Mouse (Mus musculus) small intestine, adult 2 months (tissue): Measurements from ENCODE around the gene Tanc2. TPM values are rescaled to one million over a fixed set of nuclear protein-coding genes. Genes with fewer than 3 reads are reported as not detected.

Source experiments
- H3K27ac ChIP-seq: fragments of 200-500 bp; 2 replicates; pipeline ENCODE4 v1.5.1; 2012; ENCODE audit warnings: low read depth, low read length, control low read depth, inconsistent platforms; ENCODE audit not compliant: insufficient read depth
- H3K27me3 ChIP-seq: fragments of 200-500 bp; 2 replicates; pipeline ENCODE4 v1.6.1; 2012; ENCODE audit warnings: mild to moderate bottlenecking, moderate library complexity, low read length, inconsistent platforms; ENCODE audit not compliant: control insufficient read depth, insufficient read depth
- H3K36me3 ChIP-seq: fragments of 200-500 bp; 2 replicates; pipeline ENCODE4 v1.6.1; 2012; ENCODE audit warnings: mild to moderate bottlenecking, low read length, control low read depth, inconsistent platforms; ENCODE audit not compliant: control insufficient read depth, insufficient read depth
- H3K4me1 ChIP-seq: fragments of 200-500 bp; 2 replicates; pipeline ENCODE4 v1.6.1; 2012; ENCODE audit warnings: low read length, inconsistent platforms, mixed read lengths; ENCODE audit not compliant: control insufficient read depth, insufficient read depth, insufficient read length
- H3K4me3 ChIP-seq: fragments of 200-500 bp; 2 replicates; pipeline ENCODE4 v1.5.1; 2012; ENCODE audit warnings: low read depth, mild to moderate bottlenecking, control low read depth, inconsistent platforms, low read length, moderate library complexity
- CTCF ChIP-seq: fragments of 200-500 bp; IDR thresholded peaks from 2 replicates; pipeline ENCODE4 v1.5.1; 2012; ENCODE audit warnings: low read depth, mild to moderate bottlenecking, control low read depth, inconsistent platforms, low read length, moderate library complexity, mixed read lengths; ENCODE audit not compliant: insufficient replicate concordance, insufficient read length; ENCODE audit errors: extremely low read depth
- POLR2A ChIP-seq: fragments of 200-500 bp; IDR thresholded peaks from 2 replicates; pipeline ENCODE4 v1.6.1; 2012; ENCODE audit warnings: low read depth, mild to moderate bottlenecking, control low read depth, inconsistent platforms, low read length, moderate library complexity
- WGBS: fragments of 180-500 bp; shearing (Covaris S2); methylation state at CpG from one replicate; pipeline ENCODE4 v1.1.7; 2018; 5-methylcytosine and 5-hydroxymethylcytosine counted together
- polyA plus RNA-seq: library from polyadenylated mRNA; depleted of rRNA; stranded (reverse); fragments of >200 nt; gene quantifications from 2 replicates; pipeline ENCODE4 v1.2.3, GENCODE M21; 2012

The Tanc2 gene
- polyA plus RNA-seq, 1 experiment, result 2.1 TPM

DNA sequence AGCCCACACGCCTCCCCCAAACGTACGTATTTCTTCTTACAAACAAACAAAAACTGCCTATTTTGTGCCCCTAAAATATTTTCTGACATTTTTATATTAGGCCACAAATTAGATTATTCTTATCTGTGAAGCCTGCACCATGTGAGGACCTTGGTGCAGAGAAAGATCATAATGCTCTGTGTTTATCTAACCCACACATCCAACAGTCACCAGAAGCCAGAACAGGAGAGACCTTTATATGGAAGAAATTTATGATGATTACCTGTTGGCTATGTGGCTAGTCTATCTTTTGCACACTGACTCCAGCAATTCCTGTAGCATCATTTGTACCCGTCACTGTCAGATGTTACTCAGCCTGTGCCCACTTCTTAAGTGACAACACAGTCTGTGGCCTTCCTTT, 245.4 kb downstream of the Tanc2 start:
- TF ChIP-seq CTCF (no peak), POLR2A (no peak)
- Histone ChIP-seq H3K27ac (no peak overlapping the region), H3K4me3 (no peak overlapping the region), H3K27me3 (no peaks in the 10 kb centered on the region), H3K36me3 (no peaks in the 10 kb centered on the region), H3K4me1 (no peaks in the 10 kb centered on the region)
- 96% methylated on average over 4 of the region's 4 CpGs for WGBS

DNA sequence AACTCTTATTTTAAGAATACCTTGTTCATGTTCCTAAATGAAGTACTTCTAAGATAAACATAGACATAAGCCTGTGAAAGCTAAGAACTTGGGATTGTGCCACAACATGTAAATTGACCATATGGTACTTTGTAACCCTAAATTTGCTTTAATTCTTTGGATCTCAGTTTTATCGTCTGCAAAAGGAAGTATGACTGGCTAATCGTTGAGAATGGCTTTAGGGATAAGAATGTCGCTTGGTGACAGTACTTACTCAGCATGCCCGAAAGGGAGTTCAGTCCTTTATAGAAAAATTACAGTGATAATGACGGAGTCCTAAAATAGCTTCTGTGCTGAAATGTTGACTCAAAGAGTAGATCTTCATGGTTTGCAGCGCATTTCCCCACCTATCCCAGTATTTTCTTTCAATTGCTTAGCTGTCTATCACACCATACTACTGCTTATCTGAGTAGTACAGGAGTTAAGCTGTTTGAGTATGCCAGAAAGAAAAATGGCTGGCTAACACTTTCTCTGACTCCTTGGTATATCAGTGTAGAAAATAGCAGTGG, 246.6 kb downstream of the Tanc2 start:
- 87% methylated on average over 6 of the region's 6 CpGs for WGBS
- Histone ChIP-seq H3K27me3 (no peaks in the 10 kb centered on the region), H3K27ac (no peak overlapping the region), H3K4me3 (no peak overlapping the region), H3K36me3 (no peaks in the 10 kb centered on the region), H3K4me1 (no peaks in the 10 kb centered on the region)
- TF ChIP-seq POLR2A, result no peak
- TF ChIP-seq CTCF, result no peak

DNA sequence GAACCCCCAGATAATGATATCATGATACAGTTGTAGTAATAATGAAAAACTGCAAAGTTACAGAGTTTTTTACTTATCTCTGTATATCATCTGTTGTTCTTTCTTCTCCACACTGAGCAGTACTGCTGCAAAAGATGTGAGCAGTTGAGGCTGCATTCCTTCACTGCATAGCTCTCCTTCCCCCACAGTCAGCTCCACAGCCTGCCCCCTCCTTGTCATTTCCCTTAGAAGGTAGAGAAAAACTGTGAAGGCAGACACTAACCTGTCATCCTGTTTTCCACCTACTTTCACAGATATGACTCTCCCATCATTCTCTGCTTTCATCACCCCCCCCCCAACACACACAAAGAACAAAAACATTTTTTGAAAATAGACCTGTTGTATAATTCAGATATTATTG, 248.2 kb downstream of the Tanc2 start:
- no peak overlapping the region for H3K27ac ChIP-seq

DNA sequence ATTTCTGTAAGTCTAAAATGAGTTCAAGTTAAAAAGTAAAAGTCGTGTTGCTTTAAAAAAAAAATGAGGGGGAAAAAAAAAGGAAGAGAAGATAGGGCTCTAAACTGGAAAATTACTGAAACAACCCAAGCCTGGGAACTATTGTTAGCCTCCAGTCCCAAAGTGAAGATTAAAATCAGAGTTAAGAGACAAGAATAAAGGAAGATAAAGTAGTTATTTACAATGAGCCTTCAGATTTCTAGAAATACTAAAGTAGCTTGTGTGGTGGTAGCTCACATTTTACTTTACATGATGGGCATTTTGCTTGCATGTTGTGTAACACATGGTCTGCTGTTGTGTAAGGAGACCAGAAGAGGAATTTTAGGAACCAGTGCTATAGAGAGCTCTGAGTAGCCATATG, 256.1 kb downstream of the Tanc2 start:
- H3K4me1 ChIP-seq, result no peaks in the 10 kb centered on the region
- H3K27me3 ChIP-seq, result no peaks in the 10 kb centered on the region
- H3K36me3 ChIP-seq, result no peaks in the 10 kb centered on the region
- H3K27ac ChIP-seq, result no peak overlapping the region
- WGBS, result 81% methylated on average over 1 of the region's 1 CpGs
- no peak overlapping the region for H3K4me3 ChIP-seq
- TF ChIP-seq CTCF, result no peak
- TF ChIP-seq POLR2A, result no peak

More for the DNA sequence above, 248.2 kb downstream of the Tanc2 start:
- Histone ChIP-seq H3K4me3 (no peak overlapping the region), H3K27me3 (no peaks in the 10 kb centered on the region), H3K4me1 (no peaks in the 10 kb centered on the region), H3K36me3 (no peaks in the 10 kb centered on the region)
- no peak for TF ChIP-seq POLR2A
- no peak for TF ChIP-seq CTCF

DNA sequence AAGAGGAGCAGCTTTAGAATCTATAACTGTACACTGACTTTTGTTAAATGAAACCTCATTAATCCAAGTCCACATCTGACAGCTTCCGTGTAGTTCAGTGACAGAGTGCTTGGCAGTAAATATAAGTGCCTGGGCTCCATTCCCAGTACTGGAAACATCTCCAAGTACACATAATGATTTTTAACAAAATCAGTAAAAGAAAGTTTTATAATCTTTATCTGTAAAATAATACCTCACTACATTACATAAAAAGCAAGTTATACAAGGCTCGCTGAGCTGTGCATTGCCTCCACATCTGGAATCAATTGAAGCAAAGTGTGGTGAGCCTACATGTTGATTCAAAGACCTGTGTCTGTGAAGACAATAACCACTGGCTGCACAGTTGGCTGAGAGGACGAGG, 265.7 kb downstream of the Tanc2 start:
- 65% methylated on average over 3 of the region's 3 CpGs for WGBS

DNA sequence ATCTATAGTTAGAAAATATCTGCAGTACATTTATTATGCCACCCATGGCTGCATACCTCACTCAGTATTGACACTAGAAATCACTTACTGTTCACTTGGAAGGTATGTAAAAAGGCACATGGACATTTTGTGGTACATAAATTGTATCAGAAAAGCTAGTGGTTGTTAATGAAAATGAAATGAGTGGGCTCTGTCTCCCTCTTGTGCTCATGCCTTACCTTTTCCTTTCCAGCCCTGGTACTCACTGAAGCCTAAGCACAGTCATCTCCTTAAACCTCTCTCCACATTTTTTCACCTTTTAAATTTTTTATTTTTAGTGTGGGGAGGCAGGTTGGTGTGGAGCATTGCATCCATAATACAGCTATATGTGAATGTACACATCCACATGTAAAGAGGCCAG, 268.3 kb downstream of the Tanc2 start:
- no peaks in the 10 kb centered on the region for H3K27me3 ChIP-seq
- H3K27ac ChIP-seq, result no peak overlapping the region
- no peaks in the 10 kb centered on the region for H3K36me3 ChIP-seq
- H3K4me1 ChIP-seq, result no peaks in the 10 kb centered on the region
- TF ChIP-seq CTCF (no peak), POLR2A (no peak)
- no peak overlapping the region for H3K4me3 ChIP-seq

More for the DNA sequence above, 265.7 kb downstream of the Tanc2 start:
- Histone ChIP-seq H3K4me3 (no peak overlapping the region), H3K4me1 (no peaks in the 10 kb centered on the region), H3K27ac (no peak overlapping the region), H3K36me3 (no peaks in the 10 kb centered on the region), H3K27me3 (no peaks in the 10 kb centered on the region)
- TF ChIP-seq CTCF, result no peak
- no peak for TF ChIP-seq POLR2A

DNA sequence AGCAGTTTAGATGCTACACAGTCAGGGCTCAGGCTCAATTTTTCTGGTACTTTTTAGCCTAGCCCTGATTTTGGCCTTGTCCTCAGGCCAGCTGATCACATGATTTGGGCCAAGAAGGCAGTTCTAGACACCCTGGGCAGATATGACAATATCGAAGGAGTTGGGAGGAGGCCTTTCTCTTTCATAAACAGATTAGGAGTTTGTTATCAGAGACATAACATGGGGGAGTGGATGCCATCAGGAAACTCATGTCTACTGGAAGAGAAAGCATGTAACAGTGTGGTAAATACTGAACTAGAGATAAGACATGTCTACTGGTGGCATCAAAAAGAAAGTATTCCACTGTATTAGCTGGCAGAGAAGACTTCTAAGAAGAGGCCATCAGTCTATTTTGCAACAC, 295.8 kb downstream of the Tanc2 start:
- Histone ChIP-seq H3K36me3 (no peaks in the 10 kb centered on the region), H3K4me1 (no peaks in the 10 kb centered on the region), H3K27me3 (no peaks in the 10 kb centered on the region), H3K27ac (no peak overlapping the region), H3K4me3 (no peak overlapping the region)
- 55% methylated on average over 1 of the region's 1 CpGs for WGBS
- no peak for TF ChIP-seq POLR2A
- no peak for TF ChIP-seq CTCF
